Mouse (Mus musculus) liver, postnatal 0 days (tissue): ENCODE data around the gene Ddr1. TPM values are rescaled to one million over a fixed set of nuclear protein-coding genes. Genes with fewer than 3 reads are reported as not detected.

ENCODE experiments used
- ATAC-seq: fragments of 200-750 bp; cut with Nextera tagmentation; 2 replicates; pipeline ENCODE4 v1.8.0; 2017; ENCODE audit warnings: mild to moderate bottlenecking, moderate library complexity
- DNase-seq: peaks from one replicate; pipeline ENCODE4 v3.0.0-alpha.2; 2016
- H3K27ac ChIP-seq: fragments of 300-500 bp; sonication (generic); 2 replicates; pipeline ENCODE4 v1.5.1; 2014; ENCODE audit warnings: antibody characterized with exemption, moderate library complexity, mild to moderate bottlenecking, low read depth
- H3K27me3 ChIP-seq: fragments of 300-500 bp; sonication (generic); 2 replicates; pipeline ENCODE4 v1.6.1; 2014; ENCODE audit warnings: low read length, control low read depth, mixed read lengths; ENCODE audit not compliant: insufficient read depth
- H3K36me3 ChIP-seq: fragments of 300-500 bp; sonication (generic); replicated peaks from 2 replicates; pipeline ENCODE4 v1.6.1; 2014; ENCODE audit warnings: mild to moderate bottlenecking, control low read depth, low read length, moderate library complexity, mixed read lengths; ENCODE audit not compliant: insufficient read depth
- H3K4me1 ChIP-seq: fragments of 300-500 bp; sonication (generic); 2 replicates; pipeline ENCODE4 v1.6.1; 2014; ENCODE audit warnings: antibody characterized with exemption, mild to moderate bottlenecking, control low read depth; ENCODE audit not compliant: insufficient read depth
- H3K4me2 ChIP-seq: fragments of 300-500 bp; sonication (generic); 2 replicates; pipeline ENCODE4 v1.6.1; 2014; ENCODE audit warnings: low read depth, mild to moderate bottlenecking, low read length, moderate library complexity, mixed read lengths
- H3K4me3 ChIP-seq: fragments of 300-500 bp; sonication (generic); 2 replicates; pipeline ENCODE4 v1.5.1; 2014; ENCODE audit warnings: low read depth, low read length
- H3K9ac ChIP-seq: fragments of 300-500 bp; sonication (generic); replicated peaks from 2 replicates; pipeline ENCODE4 v1.6.1; 2014; ENCODE audit warnings: mild to moderate bottlenecking, moderate library complexity
- H3K9me3 ChIP-seq: fragments of 300-500 bp; sonication (generic); 2 replicates; pipeline ENCODE4 v1.6.1; 2016; ENCODE audit warnings: mild to moderate bottlenecking, control low read depth, low read length, mixed read lengths
- CTCF ChIP-seq: sonication (generic); IDR thresholded peaks from 2 replicates; pipeline ENCODE4 v1.5.1; 2016; ENCODE audit warnings: antibody characterized with exemption, low read depth
- EP300 ChIP-seq: IDR thresholded peaks from 2 replicates; pipeline ENCODE4 v1.6.1; 2016; ENCODE audit warnings: antibody characterized with exemption, low read depth, mild to moderate bottlenecking
- WGBS: fragments of 180-500 bp; shearing (Covaris S2); extraction: QIAGEN DNeasy Blood & Tissue Kit; methylation state at CpG from one replicate; pipeline ENCODE4 v1.1.7; 2014; ENCODE audit not compliant: insufficient replicate concordance; 5-methylcytosine and 5-hydroxymethylcytosine counted together
- polyA plus RNA-seq: library from polyadenylated mRNA; unstranded; fragments of >200 nt; fragmentation: Nextera tagmentation; extraction: Ambion mirVana; gene quantifications from 2 replicates; pipeline ENCODE4 v1.2.1, GENCODE M21; 2015

The Ddr1 gene
- polyA plus RNA-seq, 1 experiment from 2014 or later: 2.3 TPM

DNA sequence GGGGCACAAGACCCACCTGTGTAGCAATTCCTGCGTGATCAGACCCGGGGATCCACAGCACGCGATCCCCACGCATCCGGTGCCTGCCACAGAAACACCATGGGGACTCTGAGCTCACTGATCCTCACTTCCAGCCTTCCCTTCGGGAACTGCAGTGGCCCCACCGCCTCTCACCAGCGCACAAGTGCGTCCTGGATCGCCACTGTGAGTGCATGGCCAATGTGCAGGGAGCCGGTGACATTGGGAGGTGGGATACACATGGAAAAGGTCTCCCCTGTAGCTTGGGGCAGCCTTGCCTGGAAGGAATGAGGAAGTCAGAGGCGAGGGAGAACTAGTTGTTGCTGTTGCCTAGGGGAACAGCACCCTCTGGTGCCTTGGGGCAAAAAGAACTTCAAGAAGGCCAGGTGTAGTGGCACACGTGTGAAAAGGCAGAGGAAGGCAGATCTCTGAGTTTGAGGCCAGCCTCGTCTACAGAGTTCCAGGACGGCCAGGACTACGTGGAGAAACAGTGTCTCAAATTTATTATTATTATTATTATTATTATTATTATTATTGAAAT, 38.4 kb downstream of the Ddr1 start:
- WGBS: 82% methylated on average over 17 of the region's 17 CpGs
- H3K9ac ChIP-seq: no peak overlapping the region
- peak; percentile 37 for DNase-seq
- H3K36me3 ChIP-seq: peaks cover 19% of the 10 kb centered on the region
- TF ChIP-seq CTCF (peak; percentile 69), EP300 (no peak)
- no peaks in the 10 kb centered on the region for H3K27me3 ChIP-seq
- H3K4me1 ChIP-seq: peaks cover 8% of the 10 kb centered on the region; the same call in 1 of the 2 replicates
- ATAC-seq: no peak
- no peak overlapping the region for H3K4me3 ChIP-seq
- no peak overlapping the region for H3K27ac ChIP-seq
- H3K4me2 ChIP-seq: no peak overlapping the region
- H3K9me3 ChIP-seq: no peaks in the 10 kb centered on the region

GRCm38 (mm10) chr17:35653086-35653485, 51.3 kb downstream of the Ddr1 start:
- H3K36me3 ChIP-seq: peaks cover 16% of the 10 kb centered on the region; the same call in 1 of the 2 replicates
- DNase-seq (no peak), ATAC-seq (no peak)

DNA sequence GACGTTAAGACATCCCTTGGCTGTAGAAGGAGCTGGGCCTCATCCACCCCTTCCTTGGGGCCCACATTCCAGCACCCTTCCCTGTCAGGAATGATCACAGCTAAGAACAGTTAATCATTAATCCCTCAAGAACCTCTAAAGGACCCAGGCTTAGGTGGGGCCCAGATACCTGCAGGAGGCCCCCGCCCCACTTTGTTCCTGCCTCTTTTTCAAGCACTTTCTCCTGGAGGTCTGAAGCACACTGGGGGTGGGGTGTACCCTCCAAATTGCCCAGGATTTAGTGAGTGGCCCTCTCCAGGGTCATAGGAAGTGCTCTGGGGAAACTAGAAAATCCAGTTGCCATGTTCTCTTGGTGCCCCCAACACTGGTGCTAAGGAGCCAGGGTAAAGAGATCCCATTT, 55.0 kb downstream of the Ddr1 start:
- H3K27me3 ChIP-seq: no peaks in the 10 kb centered on the region
- TF ChIP-seq EP300: no peak
- no peak for TF ChIP-seq CTCF
- H3K36me3 ChIP-seq: no peaks in the 10 kb centered on the region
- no peak overlapping the region for H3K4me2 ChIP-seq
- WGBS: 49% methylated on average over 2 of the region's 2 CpGs
- DNase-seq (no peak), ATAC-seq (no peak)
- no peaks in the 10 kb centered on the region for H3K9me3 ChIP-seq
- H3K27ac ChIP-seq: no peak overlapping the region
- no peak overlapping the region for H3K9ac ChIP-seq
- no peaks in the 10 kb centered on the region for H3K4me1 ChIP-seq
- H3K4me3 ChIP-seq: no peak overlapping the region

More at GRCm38 (mm10) chr17:35653086-35653485, 51.3 kb downstream of the Ddr1 start:
- H3K27ac ChIP-seq: no peak overlapping the region
- no peak overlapping the region for H3K4me3 ChIP-seq
- H3K27me3 ChIP-seq: no peaks in the 10 kb centered on the region
- no peaks in the 10 kb centered on the region for H3K4me1 ChIP-seq
- H3K4me2 ChIP-seq: no peak overlapping the region
- TF ChIP-seq EP300: no peak
- no peak for TF ChIP-seq CTCF
- 70% methylated on average over 2 of the region's 2 CpGs for WGBS
- H3K9ac ChIP-seq: no peak overlapping the region
- H3K9me3 ChIP-seq: no peaks in the 10 kb centered on the region

- no peak within 1 kb of the TSS for H3K4me3 ChIP-seq
- H3K36me3 ChIP-seq: no peaks in the 10 kb centered on the region
- no peaks in the 10 kb centered on the region for H3K4me1 ChIP-seq
- TF ChIP-seq CTCF (no peak), EP300 (no peak)
- WGBS: 61% methylated on average over 13 of the region's 13 CpGs
- H3K9me3 ChIP-seq: no peaks in the 10 kb centered on the region
- H3K27ac ChIP-seq: no peak within 1 kb of the TSS
- no peak within 1 kb of the TSS for H3K4me2 ChIP-seq
- DNase-seq (no peak), ATAC-seq (no peak; the same call in 1 of the 2 replicates)
- no peak within 1 kb of the TSS for H3K9ac ChIP-seq
- no peaks in the 10 kb centered on the region; the same call in none of the 2 replicates for H3K27me3 ChIP-seq
Observed at GRCm38 (mm10) chr17:35643609-35644236, 60.7 kb downstream of the Ddr1 start, which contains the start of gene Mucl3. Mucl3 (minus strand) TSS chr17:35643695.

- Histone ChIP-seq H3K4me3 (no peak overlapping the region), H3K27me3 (peaks cover 14% of the 10 kb centered on the region), H3K27ac (no peak overlapping the region), H3K4me1 (peaks cover 3% of the 10 kb centered on the region; the same call in 1 of the 2 replicates), H3K36me3 (no peaks in the 10 kb centered on the region), H3K9ac (no peak overlapping the region), H3K4me2 (no peak overlapping the region), H3K9me3 (no peaks in the 10 kb centered on the region)
- no peak for TF ChIP-seq EP300
- TF ChIP-seq CTCF: no peak
- no peak for DNase-seq
- no peak for ATAC-seq
- WGBS: 55% methylated on average over 6 of the region's 6 CpGs
Observed at GRCm38 (mm10) chr17:35639352-35639751, 65.1 kb downstream of the Ddr1 start.

DNA sequence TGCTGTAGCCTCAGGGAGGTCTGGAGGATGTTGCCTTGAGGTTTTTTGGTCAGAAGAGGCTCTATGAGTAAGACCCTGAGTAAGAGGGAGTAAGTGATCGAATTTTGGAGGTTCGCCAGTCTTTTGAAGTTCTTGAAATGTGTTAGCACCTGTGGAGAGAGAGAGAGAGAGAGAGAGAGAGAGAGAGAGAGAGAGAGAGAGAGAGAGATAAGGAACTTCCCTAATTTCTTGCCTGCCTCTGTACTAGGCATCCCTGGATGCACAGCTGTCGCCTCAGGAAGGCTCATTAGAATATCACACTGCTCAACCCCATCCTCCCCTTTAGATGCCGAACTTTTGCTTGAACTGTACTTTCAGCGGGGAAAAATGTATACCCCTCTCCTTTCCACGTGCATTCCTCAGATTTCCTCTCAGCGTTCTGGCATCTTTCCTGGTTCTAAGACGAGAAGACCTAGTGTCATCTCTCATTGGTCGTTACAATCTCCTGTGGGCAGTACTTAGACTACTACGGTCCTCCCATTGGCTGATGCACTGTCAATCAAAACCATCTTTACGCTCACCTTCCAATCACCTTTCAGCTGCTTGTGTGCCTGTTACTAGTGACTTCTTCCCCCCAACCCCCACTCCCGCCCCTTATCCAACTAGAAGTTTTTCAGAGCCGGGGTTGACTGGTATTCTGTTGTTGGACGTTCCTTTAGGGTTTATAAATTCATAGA, 65.8 kb downstream of the Ddr1 start:
- H3K27me3 ChIP-seq: peaks cover 14% of the 10 kb centered on the region
- TF ChIP-seq EP300 (no peak), CTCF (no peak)
- H3K4me3 ChIP-seq: no peak overlapping the region
- ATAC-seq (peak; percentile 62), DNase-seq (peak; percentile 38)
- no peaks in the 10 kb centered on the region for H3K9me3 ChIP-seq
- 18% methylated on average over 14 of the region's 14 CpGs for WGBS
- no peak overlapping the region for H3K27ac ChIP-seq
- peaks cover 3% of the 10 kb centered on the region; the same call in 1 of the 2 replicates for H3K4me1 ChIP-seq
- H3K4me2 ChIP-seq: no peak overlapping the region
- no peak overlapping the region for H3K9ac ChIP-seq
- H3K36me3 ChIP-seq: no peaks in the 10 kb centered on the region
